Mouse (Mus musculus) frontal cortex, adult 2 months (tissue): ENCODE results near the gene Pus10. TPM values are rescaled to one million over a fixed set of nuclear protein-coding genes. Genes with fewer than 3 reads are reported as not detected.

Experiments
- DNase-seq, 2 experiments: peaks; one replicate each; pipeline ENCODE4 v3.0.0; 2022; ENCODE audit warnings: low spot score in 1 of 2; ENCODE audit errors: extremely low spot score in 1 of 2
- polyA plus RNA-seq: library from polyadenylated mRNA; depleted of rRNA; stranded (reverse); fragments of >200 nt; gene quantifications from 2 replicates; pipeline ENCODE4 v1.2.3, GENCODE M21; 2012; rRNA removed

Gene Pus10
- polyA plus RNA-seq = 10.1 and 12.5 TPM in 2 replicates

GRCm38 (mm10) chr11:23665311-23665786 lies at the start of gene Pus10:
Pus10 (plus strand) TSS chr11:23665674.
- DNase-seq = no peak

GRCm38 (mm10) chr11:23618995-23619394 lies 46.5 kb upstream of the Pus10 start:
- DNase-seq = no peak

GRCm38 (mm10) chr11:23630664-23631063 lies 34.8 kb upstream of the Pus10 start:
- DNase-seq = no peak

GRCm38 (mm10) chr11:23632945-23633878 lies 32.3 kb upstream of the Pus10 start, which contains the start of gene 0610010F05Rik:
0610010F05Rik (minus strand) TSS chr11:23633639.
- DNase-seq = peak; percentile 46 to 77

- no peak for DNase-seq
Measured at GRCm38 (mm10) chr11:23633879-23634215, 31.6 kb upstream of the Pus10 start.

- no peak for DNase-seq
Measured at GRCm38 (mm10) chr11:23634573-23634972, 30.9 kb upstream of the Pus10 start.

- DNase-seq = no peak
Measured at GRCm38 (mm10) chr11:23647431-23647830, 18.0 kb upstream of the Pus10 start.

- DNase-seq = no peak
Measured at GRCm38 (mm10) chr11:23647835-23648234, 17.6 kb upstream of the Pus10 start.

- no peak for DNase-seq
Measured at GRCm38 (mm10) chr11:23653666-23654065, 11.8 kb upstream of the Pus10 start.

- DNase-seq = peak in 1 of 2 experiments; percentile 28
Measured at GRCm38 (mm10) chr11:23657791-23658190, 7.7 kb upstream of the Pus10 start.

- DNase-seq = no peak
Measured at GRCm38 (mm10) chr11:23664232-23664631, 1.2 kb upstream of the Pus10 start.

- peak; percentile 67 to 90 for DNase-seq
Measured at GRCm38 (mm10) chr11:23665798-23666501, 476 bp downstream of the Pus10 start, which contains the start of gene Pex13. Pex13 (minus strand) TSS chr11:23665959.

GRCm38 (mm10) chr11:23666526-23666925 lies 1.1 kb downstream of the Pus10 start:
- no peak for DNase-seq

GRCm38 (mm10) chr11:23667128-23667527 lies 1.7 kb downstream of the Pus10 start:
- peak in 1 of 2 experiments; percentile 19 for DNase-seq

GRCm38 (mm10) chr11:23672256-23672749 lies 6.8 kb downstream of the Pus10 start:
- no peak for DNase-seq

GRCm38 (mm10) chr11:23676100-23676499 lies 10.6 kb downstream of the Pus10 start:
- no peak for DNase-seq

GRCm38 (mm10) chr11:23679044-23679642 lies 13.7 kb downstream of the Pus10 start:
- DNase-seq = peak; percentile 39 to 86

- DNase-seq = no peak
Measured at GRCm38 (mm10) chr11:23680435-23680950, 15.0 kb downstream of the Pus10 start.

- DNase-seq = no peak
Measured at GRCm38 (mm10) chr11:23682561-23682960, 17.1 kb downstream of the Pus10 start.

GRCm38 (mm10) chr11:23686671-23687070 lies 21.2 kb downstream of the Pus10 start:
- DNase-seq = no peak
